9 mouse cellular contexts compared by ENCODE assay signal in the genomic region with DNA sequence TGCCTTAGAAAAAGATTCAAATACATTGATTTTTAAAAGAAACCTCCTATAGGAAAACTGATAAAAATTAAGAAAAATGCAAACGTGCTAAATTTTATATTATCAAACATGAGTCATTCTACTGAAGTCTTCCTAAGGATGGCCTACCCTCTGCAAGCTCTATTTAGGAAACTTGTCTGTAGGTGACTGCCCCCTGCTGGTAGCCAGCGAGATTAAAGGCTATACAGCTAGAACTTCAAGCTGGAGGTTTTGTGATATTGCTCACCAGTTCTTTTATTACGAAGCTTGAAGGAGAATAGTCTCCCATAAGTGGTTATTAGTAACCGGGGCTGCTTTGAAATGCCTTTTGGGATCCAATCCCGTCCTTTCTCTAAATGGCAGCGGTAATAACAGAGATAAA.
DNase-seq lines count a peak whose midpoint lies in the region; ATAC-seq and TF ChIP-seq lines count a peak whose summit lies in the region.
"Had no signal": no experiment of that assay in that cellular context is flagged by ENCODE, and none has a peak within 500 bp of the region (broad histone marks: within the 10 kb centered on the region; RNA-seq: fewer than 3 reads in every experiment).

No protein-coding gene starts in this region.

- DNase-seq in forebrain, embryonic 10.5 days (ENCODE audit: extremely low spot score, low spot score): peak; percentile 42
- peak; percentile 37 for DNase-seq in ovary, postnatal 36 days (ENCODE audit: low spot score)
- no peak for DNase-seq in ovary, adult 18-20 months (ENCODE audit: low spot score)
- peak; percentile 80 to 82 for DNase-seq in cerebellum, postnatal 10 days
- peak; percentile 64 for DNase-seq in kidney, adult 9 months
- peak; percentile 53 for DNase-seq in lung, postnatal 25 days (ENCODE audit: low spot score)
- DNase-seq in thymus, adult 2 months: peak; percentile 66

- peaks cover 16% of the 10 kb centered on the region for H3K36me3 ChIP-seq in forebrain, embryonic 10.5 days (replicated peaks)
- peaks cover 9% of the 10 kb centered on the region for H3K36me3 ChIP-seq in forebrain, embryonic 13.5 days (ENCODE audit: poor library complexity, severe bottlenecking)
- H3K36me3 ChIP-seq in thymus, adult 2 months (ENCODE audit: control insufficient read depth, insufficient read depth, low read length): no peaks in the 10 kb centered on the region
- H3K36me3 ChIP-seq: heart, embryonic 15.5 days had no signal

- no peak overlapping the region for H3K4me2 ChIP-seq in forebrain, embryonic 13.5 days
- H3K4me2 ChIP-seq: heart, embryonic 15.5 days had no signal

- peaks cover 24% of the 10 kb centered on the region for H3K27me3 ChIP-seq in forebrain, embryonic 10.5 days (ENCODE audit: poor library complexity, severe bottlenecking)
- H3K27me3 ChIP-seq in forebrain, embryonic 13.5 days: peaks cover 6% of the 10 kb centered on the region; the same call in 1 of the 2 replicates
- H3K27me3 ChIP-seq in thymus, adult 2 months (ENCODE audit: control insufficient read depth, insufficient read depth, low read length): no peaks in the 10 kb centered on the region
- H3K27me3 ChIP-seq: heart, embryonic 15.5 days had no signal

- H3K9ac ChIP-seq in forebrain, embryonic 13.5 days: no peak overlapping the region
- H3K9ac ChIP-seq: heart, embryonic 15.5 days had no signal

- TF ChIP-seq CTCF in thymus, adult 2 months (IDR thresholded peaks at IDR 0.05; ENCODE audit: borderline replicate concordance, control insufficient read depth, extremely low read depth, insufficient read depth, low read length, poor library complexity): no peak

- no peak overlapping the region for H3K4me3 ChIP-seq in forebrain, embryonic 10.5 days
- no peak overlapping the region for H3K4me3 ChIP-seq in forebrain, embryonic 13.5 days
- no peak overlapping the region for H3K4me3 ChIP-seq in thymus, adult 2 months (ENCODE audit: control insufficient read depth, insufficient read depth, low read length)
- H3K4me3 ChIP-seq: heart, embryonic 15.5 days had no signal

- no peak overlapping the region for H3K27ac ChIP-seq in forebrain, embryonic 10.5 days
- no peak overlapping the region for H3K27ac ChIP-seq in forebrain, embryonic 13.5 days
- no peak overlapping the region for H3K27ac ChIP-seq in thymus, adult 2 months (ENCODE audit: control insufficient read depth, insufficient read depth, low read length)
- H3K27ac ChIP-seq: heart, embryonic 15.5 days had no signal

- no peaks in the 10 kb centered on the region for H3K9me3 ChIP-seq in forebrain, embryonic 10.5 days
- no peaks in the 10 kb centered on the region for H3K9me3 ChIP-seq in forebrain, embryonic 13.5 days (replicated peaks)
- H3K9me3 ChIP-seq: heart, embryonic 15.5 days had no signal

- peaks cover 34% of the 10 kb centered on the region for H3K4me1 ChIP-seq in forebrain, embryonic 10.5 days
- peaks cover 26% of the 10 kb centered on the region for H3K4me1 ChIP-seq in forebrain, embryonic 13.5 days
- no peaks in the 10 kb centered on the region for H3K4me1 ChIP-seq in thymus, adult 2 months (replicated peaks; ENCODE audit: control insufficient read depth, insufficient read depth, low read length)

- WGBS in forebrain, embryonic 10.5 days: 60% methylated on average over 6 of the region's 6 CpGs
- WGBS in forebrain, embryonic 13.5 days: 57% methylated on average over 6 of the region's 6 CpGs
- 61% methylated on average over 6 of the region's 6 CpGs for WGBS in thymus, adult 2 months

- no peak for ATAC-seq in forebrain, embryonic 13.5 days

- TF ChIP-seq POLR2A in thymus, adult 2 months (IDR thresholded peaks at IDR 0.05; ENCODE audit: control insufficient read depth, extremely low read depth, insufficient read depth, low read length, poor library complexity): no peak
